Mouse (Mus musculus) lung, postnatal 14 days (tissue): Measurements from ENCODE around the gene Kcnma1.
A peak's percentile ranks its signal among the peaks of the same experiment; 100 is the strongest.

Experiments
- DNase-seq: peaks from one replicate; pipeline ENCODE4 v3.0.0; 2021

Kcnma1 gene

GRCm38 (mm10) chr14:23846706-23847105 is 167.6 kb downstream of the Kcnma1 start:
- no peak for DNase-seq

GRCm38 (mm10) chr14:23842025-23842424 is 172.3 kb downstream of the Kcnma1 start:
- no peak for DNase-seq

DNA sequence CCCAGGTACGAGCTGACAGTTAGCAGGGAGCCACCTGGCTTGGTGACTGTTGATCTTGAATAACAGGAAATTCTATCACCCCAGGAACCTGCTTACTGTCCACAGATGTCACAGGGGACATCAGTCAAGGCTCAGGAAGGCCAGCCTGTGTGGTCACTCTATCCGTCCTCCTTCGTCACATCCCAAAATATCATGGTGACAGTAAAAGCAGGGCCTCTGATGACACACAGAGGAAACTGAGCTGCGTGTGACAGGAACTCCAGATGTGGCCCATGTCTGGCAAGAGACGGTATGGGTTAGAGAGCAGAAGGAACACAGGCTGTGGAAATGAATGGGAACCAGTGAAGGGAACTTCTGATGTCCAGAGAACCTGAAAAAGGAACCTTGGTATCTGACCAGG is 174.7 kb downstream of the Kcnma1 start:
- no peak for DNase-seq

DNA sequence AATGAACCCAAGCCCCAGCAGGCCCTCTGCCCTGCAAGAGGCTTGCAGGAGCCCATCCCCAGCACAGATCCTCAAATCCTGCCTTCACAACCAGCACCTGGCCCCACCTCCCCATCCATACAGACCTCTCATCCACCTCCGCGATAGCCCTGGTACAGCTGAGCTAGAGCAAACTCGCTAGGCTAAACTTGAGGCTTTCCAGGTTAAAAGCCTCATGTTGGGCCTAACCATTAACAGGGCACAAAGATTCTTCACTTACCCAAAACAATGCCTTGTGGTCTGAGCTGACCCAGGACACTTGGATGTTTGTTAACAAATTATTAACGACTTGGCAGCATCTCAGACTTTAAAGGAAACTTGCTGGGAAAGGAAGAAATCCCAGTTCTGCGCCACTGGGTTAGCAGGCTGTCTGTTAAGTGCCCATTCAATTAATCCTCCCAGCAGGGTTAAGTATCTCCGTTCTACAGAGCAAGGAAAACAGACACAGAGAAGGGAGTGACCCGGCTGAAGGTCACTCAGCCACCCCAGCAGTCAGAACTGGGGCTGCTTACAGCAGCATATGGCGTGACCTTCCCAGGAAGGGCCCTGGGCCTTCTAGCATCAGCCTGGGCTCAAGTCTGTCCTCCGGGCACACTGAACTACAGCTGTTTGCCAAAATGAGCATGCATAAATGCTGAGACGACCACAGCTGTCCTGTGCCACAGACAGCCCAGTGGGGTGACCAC is 178.7 kb downstream of the Kcnma1 start:
- no peak for DNase-seq

- no peak for DNase-seq
These were observed 183.0 kb downstream of the Kcnma1 start for GRCm38 (mm10) chr14:23831284-23831683.

DNA sequence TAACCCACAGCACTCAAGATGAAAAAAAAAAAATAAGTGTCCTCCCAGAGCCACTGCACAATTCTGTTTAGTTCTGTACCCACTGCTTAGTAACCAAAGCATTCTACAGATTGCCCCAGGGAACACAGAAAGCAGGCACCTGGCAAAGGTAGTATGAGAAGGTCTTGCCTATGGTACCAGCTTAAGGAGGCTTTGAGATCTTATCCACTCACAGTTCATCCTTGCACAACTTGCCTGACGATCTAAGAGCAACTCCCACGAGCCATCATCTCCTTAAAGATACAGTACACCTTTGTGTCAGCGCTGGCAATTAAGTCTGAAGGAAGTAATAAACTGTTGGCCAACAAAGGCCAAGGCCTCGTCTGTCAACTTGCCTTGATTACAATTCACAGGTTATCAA is 184.0 kb downstream of the Kcnma1 start:
- no peak for DNase-seq

DNA sequence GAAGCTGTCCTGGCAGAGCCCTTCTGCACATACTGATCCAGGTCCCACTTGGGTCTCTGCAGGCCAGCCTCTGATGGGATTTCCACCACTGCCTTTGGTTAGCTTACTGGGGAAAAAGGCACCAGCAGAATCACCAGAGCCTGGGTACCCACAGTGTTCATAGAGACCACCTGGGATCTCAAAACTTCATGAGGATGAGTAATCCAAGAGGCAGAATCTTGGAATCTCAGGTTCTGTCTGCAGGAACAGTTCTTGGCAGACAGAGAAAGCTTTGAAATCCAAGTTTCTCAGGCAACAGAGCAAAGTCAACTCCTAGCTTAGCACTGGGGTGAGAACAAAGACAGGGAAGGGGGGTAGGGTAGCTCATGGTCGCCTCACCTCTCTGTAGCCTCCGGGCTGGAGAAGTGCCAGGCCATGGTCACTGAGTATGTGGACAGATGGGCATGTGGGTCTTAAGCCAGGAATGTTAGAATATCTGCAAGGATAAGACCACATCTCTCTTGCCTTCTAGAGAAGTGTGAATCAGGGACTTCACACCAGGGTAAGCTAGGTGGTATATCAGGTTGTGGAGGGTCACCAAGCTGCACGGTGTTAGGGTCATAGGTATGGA is 185.5 kb downstream of the Kcnma1 start:
- no peak for DNase-seq

GRCm38 (mm10) chr14:23824937-23825336 is 189.4 kb downstream of the Kcnma1 start:
- DNase-seq = no peak

GRCm38 (mm10) chr14:23824267-23824666 is 190.0 kb downstream of the Kcnma1 start:
- DNase-seq = no peak

- DNase-seq = no peak
These were observed 196.7 kb downstream of the Kcnma1 start for GRCm38 (mm10) chr14:23817585-23817984.

DNA sequence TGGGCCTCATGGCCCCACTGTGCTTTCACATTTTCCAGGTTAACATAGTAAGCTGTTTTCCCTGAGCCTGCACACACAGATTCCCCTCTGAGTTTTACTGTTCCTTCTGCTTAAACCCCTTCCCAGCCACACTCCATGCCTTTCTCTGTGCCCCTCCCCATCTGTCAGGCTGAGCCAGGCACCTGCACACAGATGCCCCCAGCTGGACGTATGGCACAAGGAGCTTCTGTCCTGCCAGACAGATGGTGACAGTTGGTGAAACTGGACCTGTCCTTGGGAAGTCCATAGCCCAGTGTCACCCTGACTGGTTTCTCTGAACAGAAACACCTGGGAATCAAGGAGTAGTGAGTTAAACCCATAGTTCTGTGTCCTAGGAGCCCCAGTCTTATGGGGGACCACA is 204.2 kb downstream of the Kcnma1 start:
- no peak for DNase-seq

GRCm38 (mm10) chr14:23809124-23809523 is 205.2 kb downstream of the Kcnma1 start:
- DNase-seq = no peak

DNA sequence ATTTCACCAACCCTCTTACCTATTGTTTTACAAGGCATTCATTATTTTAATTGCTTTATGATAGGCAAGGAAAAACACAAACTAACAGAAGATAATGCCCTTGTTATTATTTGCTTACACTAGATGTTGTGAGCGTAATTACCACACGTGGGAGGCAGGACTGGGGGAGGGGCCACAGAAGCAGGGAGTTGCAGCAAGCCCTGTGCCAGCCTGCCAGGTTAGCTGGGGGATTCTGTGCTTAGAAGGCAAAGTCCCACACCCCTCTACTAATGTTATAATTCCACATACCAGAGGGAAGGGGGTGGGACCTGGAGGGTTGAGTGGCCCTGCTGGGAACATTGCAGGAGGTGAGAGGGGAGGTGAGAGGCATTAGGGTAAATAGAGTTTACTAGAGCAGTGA is 207.9 kb downstream of the Kcnma1 start:
- no peak for DNase-seq

GRCm38 (mm10) chr14:23796878-23797277 is 217.4 kb downstream of the Kcnma1 start:
- DNase-seq = no peak

- peak; percentile 5 for DNase-seq
These were observed 221.6 kb downstream of the Kcnma1 start for GRCm38 (mm10) chr14:23792674-23793073.

DNA sequence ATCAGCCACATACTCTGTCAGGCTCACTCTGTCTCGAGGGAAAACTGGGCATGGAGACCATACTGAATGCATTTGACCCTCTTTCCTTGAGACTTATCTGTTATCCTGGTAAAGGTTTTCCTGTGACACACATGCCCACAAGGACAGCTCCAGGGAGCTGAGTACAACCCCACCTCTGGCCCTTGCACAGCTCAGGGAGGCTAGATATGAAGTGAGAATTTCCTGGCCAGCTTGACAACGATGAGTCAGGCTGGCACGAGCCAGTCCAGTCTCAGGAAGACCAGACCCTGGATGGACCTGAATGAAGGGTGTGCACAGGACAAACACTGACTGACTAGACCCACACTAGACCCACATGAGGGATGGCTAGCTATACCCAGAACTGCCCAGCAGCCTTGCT is 222.2 kb downstream of the Kcnma1 start:
- DNase-seq = no peak

GRCm38 (mm10) chr14:23791261-23791691 is 223.0 kb downstream of the Kcnma1 start:
- DNase-seq = peak; percentile 71

DNA sequence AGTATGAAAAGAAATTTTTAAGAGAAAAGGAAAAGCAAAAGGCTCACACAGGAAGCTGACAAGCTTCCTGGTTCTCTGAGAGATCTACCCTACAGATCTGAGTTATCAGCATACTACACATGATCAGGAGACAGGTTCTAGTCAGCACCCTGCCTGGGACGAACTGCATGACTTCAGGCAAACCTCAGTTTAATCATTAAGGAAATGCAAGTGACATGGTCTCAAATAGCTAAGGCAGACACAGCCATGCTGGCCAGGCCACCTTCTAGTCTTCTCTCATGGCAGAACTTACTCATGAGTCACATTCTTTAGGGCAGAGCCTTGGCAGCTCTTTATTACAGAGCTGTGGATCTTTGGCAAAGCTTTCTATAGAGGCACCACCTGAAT is 227.6 kb downstream of the Kcnma1 start:
- DNase-seq = no peak

DNA sequence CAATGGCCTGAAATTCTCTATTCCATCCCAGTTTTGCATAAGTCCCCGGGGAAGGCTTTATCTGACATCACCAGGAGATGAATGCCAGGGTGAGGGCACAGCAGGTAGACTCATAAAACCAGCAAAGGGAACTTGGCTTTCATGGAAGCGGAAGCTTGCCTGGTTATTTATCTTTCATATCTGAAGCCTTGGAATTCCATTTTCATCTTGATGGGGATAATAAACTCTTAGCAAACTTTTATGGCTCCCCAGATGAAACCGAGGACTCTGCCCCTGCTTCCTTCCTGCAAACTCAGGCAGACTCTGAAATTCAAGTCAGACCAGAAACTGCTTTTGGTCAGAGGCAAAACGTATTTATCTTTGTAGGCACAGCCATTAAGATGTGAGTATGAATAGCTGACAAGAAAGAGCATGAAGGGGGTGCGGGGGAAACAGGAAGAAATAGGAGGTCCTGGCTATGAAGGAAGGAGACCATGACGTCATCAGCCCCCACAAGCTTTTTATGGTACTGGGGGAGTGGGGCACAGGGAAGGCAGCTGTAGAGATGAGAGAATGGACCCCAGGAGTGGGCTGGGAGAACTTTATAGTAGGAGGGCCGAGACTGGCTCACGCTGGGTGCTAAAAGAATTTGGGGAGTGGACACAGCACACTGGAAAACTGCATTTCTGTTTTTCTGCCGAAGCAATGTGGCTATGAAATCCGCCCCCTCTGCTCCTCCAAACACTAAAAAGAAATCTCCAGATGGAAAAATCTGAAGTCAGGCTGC is 228.2 kb downstream of the Kcnma1 start:
- no peak for DNase-seq

- DNase-seq = no peak
These were observed 231.3 kb downstream of the Kcnma1 start for GRCm38 (mm10) chr14:23782845-23783609.

DNA sequence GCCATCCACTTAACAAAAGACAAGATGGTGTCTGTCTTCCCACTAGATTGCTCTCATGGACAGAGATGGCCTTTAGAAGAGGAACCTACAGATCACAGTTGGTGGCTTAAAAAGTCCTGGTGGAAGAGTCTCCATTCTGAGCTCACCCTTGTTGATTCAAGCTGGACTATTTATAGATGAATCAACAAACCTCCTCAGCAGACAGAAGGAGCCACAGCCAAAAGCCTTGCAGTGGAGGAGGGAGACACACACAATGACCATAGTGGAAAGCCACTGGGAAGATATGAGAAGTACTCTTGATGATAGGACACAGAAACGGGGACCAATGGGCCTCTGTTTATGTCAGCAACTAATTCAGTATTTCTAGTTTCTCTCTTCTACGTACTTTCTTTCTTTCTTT is 239.7 kb downstream of the Kcnma1 start:
- no peak for DNase-seq

DNA sequence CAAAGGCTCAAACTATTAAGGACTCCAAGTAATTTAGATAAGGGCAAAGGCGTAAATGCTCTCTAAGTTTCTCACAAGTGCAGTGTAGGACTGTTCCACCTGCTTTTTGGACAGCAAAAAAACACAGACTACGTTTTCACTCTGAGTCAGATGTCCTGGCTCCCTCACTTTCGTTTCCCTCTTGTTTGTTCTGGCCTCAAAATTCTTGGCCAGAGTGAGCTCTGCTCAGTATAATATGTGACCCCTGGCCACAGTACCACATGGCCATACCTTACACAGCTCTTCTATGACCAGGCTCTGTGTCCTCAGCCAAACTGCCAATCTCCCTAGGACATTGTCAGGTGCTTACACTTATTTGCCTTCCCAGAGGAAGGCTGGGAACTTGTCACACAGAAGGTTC is 241.6 kb downstream of the Kcnma1 start:
- no peak for DNase-seq

GRCm38 (mm10) chr14:23771794-23772193 is 242.5 kb downstream of the Kcnma1 start:
- DNase-seq = no peak
